Mouse (Mus musculus): ENCODE measurements around the gene Klhl34. TPM values are rescaled to one million over a fixed set of nuclear protein-coding genes. Genes with fewer than 3 reads are reported as not detected.

Klhl34 gene
- total RNA-seq (2022) = 10 to 100 TPM in 2 of 4 experiments, 1 to 10 TPM in 2; 6.8 to 10.7 (median 10.0) TPM

- DNase-seq (ENCODE audit: low spot score) = no peak
Observed at GRCm38 (mm10) chrX:157818207-157818920, at the start of gene Klhl34. Klhl34 (plus strand) TSS chrX:157818435.

DNA sequence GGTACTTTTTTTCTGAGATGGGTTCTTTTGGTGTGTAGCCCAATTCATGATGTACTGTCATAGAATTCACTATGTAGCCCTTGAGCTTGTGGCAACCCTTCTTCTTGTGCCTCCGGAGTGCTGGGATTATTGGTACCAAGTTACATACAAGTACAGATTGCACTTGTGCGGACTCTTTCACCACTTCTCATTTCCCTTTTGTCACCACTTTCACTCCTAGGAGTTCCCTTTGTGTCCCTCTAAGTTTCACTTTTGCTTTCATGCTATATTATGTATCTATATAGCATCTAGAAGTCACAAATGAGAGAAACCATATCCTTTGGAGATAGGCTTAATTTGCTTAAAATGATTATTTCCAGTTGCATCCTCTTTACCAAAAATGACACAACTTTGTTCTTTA is 16.6 kb upstream of the Klhl34 start:
- DNase-seq (ENCODE audit: low spot score) = no peak

GRCm38 (mm10) chrX:157809721-157810120 is 8.5 kb upstream of the Klhl34 start:
- DNase-seq (ENCODE audit: low spot score) = no peak

DNA sequence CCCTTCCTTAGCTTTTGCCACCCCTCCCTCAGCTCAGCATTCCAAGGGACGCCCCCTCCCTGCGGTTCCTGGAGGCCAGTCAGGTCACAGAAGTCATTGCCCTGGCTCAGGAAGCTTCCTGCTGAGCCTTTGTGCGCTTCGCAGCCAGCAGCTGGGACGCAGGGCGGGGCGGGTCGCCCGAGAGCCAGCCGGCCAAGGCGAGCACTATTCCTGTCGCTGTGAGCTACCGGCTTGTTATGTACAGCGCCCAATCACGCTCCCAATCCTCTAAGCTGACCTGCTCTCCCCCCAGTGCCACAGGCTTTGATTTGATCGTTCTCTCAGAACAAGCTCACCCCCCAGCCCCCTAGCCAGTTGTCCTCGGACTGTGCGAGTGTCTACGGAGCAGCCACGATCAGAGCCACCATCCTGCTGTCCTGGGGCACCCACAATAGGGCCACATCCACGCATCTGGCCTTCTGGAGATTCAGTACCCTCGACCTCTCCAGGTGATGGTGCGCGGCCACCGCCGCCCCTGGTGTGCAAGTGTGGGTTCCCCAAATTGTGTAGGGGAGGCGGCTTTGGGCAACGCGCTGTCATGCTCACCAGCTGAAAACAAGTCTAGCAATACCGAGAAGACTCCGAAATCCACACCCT is 546 bp upstream of the Klhl34 start:
- DNase-seq (ENCODE audit: low spot score) = peak; percentile 4

GRCm38 (mm10) chrX:157818921-157819260 is 656 bp downstream of the Klhl34 start:
- no peak for DNase-seq (ENCODE audit: low spot score)

GRCm38 (mm10) chrX:157829983-157830382 is 11.7 kb downstream of the Klhl34 start:
- DNase-seq (ENCODE audit: low spot score) = no peak

Other genes starting within 250 kb of the Klhl34 start
- 1 to 10 TPM in 1 of 4 experiments, under 1 TPM in 2, not detected in 1; 0.44 to 1.5 (median 0.50) TPM for gene Yy2, start 249.4 kb upstream of the Klhl34 start, total RNA-seq (2022)
- 10 to 100 TPM; 11.9 to 16.0 (median 14.7) TPM for gene Mbtps2, start 219.7 kb upstream of the Klhl34 start, total RNA-seq (2022)
- gene Smpx, start 119.5 kb upstream of the Klhl34 start, total RNA-seq (2022) = 100 to 1,000 TPM; 403 to 509 (median 425) TPM
- gene Cnksr2, start 224.9 kb downstream of the Klhl34 start, total RNA-seq (2022) = under 1 TPM; 0.13 to 0.22 (median 0.20) TPM

All from heart, adult 8-10 months (tissue).